Mouse (Mus musculus): ENCODE results near the gene Fyn.

Fyn gene

GRCm38 (mm10) chr10:39540012-39540647, 171.5 kb downstream of the Fyn start:
- no peak for DNase-seq (ENCODE audit: low spot score)

- no peak for DNase-seq (ENCODE audit: low spot score)
These were observed 172.3 kb downstream of the Fyn start for GRCm38 (mm10) chr10:39540995-39541394.

GRCm38 (mm10) chr10:39541451-39541874, 172.8 kb downstream of the Fyn start:
- DNase-seq (ENCODE audit: low spot score): no peak

GRCm38 (mm10) chr10:39541951-39542521, 173.4 kb downstream of the Fyn start:
- no peak for DNase-seq (ENCODE audit: low spot score)

GRCm38 (mm10) chr10:39542535-39543257, 174.0 kb downstream of the Fyn start:
- peak; percentile 35 for DNase-seq (ENCODE audit: low spot score)

- no peak for DNase-seq (ENCODE audit: low spot score)
These were observed 174.7 kb downstream of the Fyn start for GRCm38 (mm10) chr10:39543258-39543770.

GRCm38 (mm10) chr10:39547369-39548074, 178.9 kb downstream of the Fyn start:
- DNase-seq (ENCODE audit: low spot score): no peak

GRCm38 (mm10) chr10:39550791-39551190, 182.1 kb downstream of the Fyn start:
- DNase-seq (ENCODE audit: low spot score): no peak

GRCm38 (mm10) chr10:39551637-39552185, 183.1 kb downstream of the Fyn start:
- DNase-seq (ENCODE audit: low spot score): no peak

GRCm38 (mm10) chr10:39552351-39552814, 183.7 kb downstream of the Fyn start:
- DNase-seq (ENCODE audit: low spot score): no peak

- DNase-seq (ENCODE audit: low spot score): no peak
These were observed 184.2 kb downstream of the Fyn start for GRCm38 (mm10) chr10:39552903-39553302.

GRCm38 (mm10) chr10:39555289-39555715, 186.6 kb downstream of the Fyn start:
- no peak for DNase-seq (ENCODE audit: low spot score)

- DNase-seq (ENCODE audit: low spot score): no peak
These were observed 187.1 kb downstream of the Fyn start for GRCm38 (mm10) chr10:39555740-39556139.

- no peak for DNase-seq (ENCODE audit: low spot score)
These were observed 188.7 kb downstream of the Fyn start for GRCm38 (mm10) chr10:39557360-39557759.

GRCm38 (mm10) chr10:39557851-39558250, 189.2 kb downstream of the Fyn start:
- DNase-seq (ENCODE audit: low spot score): peak; percentile 75

GRCm38 (mm10) chr10:39558492-39559005, 189.9 kb downstream of the Fyn start:
- DNase-seq (ENCODE audit: low spot score): no peak

- no peak for DNase-seq (ENCODE audit: low spot score)
These were observed 190.7 kb downstream of the Fyn start for GRCm38 (mm10) chr10:39559321-39559720.

- DNase-seq (ENCODE audit: low spot score): no peak
These were observed 193.7 kb downstream of the Fyn start for GRCm38 (mm10) chr10:39562383-39562782.

- DNase-seq (ENCODE audit: low spot score): no peak
These were observed 195.0 kb downstream of the Fyn start for GRCm38 (mm10) chr10:39563552-39564223.

GRCm38 (mm10) chr10:39566901-39567300, 198.2 kb downstream of the Fyn start:
- DNase-seq (ENCODE audit: low spot score): no peak

- no peak for DNase-seq (ENCODE audit: low spot score)
These were observed 200.3 kb downstream of the Fyn start for GRCm38 (mm10) chr10:39568991-39569390.

All from urinary bladder, postnatal 14 days (tissue).